Mouse (Mus musculus) heart, postnatal 4 days (tissue): ENCODE data around the gene Tmem179b. TPM values are rescaled to one million over a fixed set of nuclear protein-coding genes. Genes with fewer than 3 reads are reported as not detected.
"Not testable (repeated sequence)": the region's sequence is repeated elsewhere in the genome, so short reads cannot be mapped to it uniquely, and the experiment has no call there.

ENCODE experiments used
- DNase-seq: peaks from one replicate; pipeline ENCODE4 v3.0.0; 2021
- microRNA-seq, 2 experiments: library from miRNA; unstranded; fragments of <30 nt; microRNA quantifications; one replicate each; pipeline ENCODE4 v1.2.0; 2021 to 2022
- total RNA-seq, 2 experiments: library from RNA; stranded (reverse); gene quantifications; 2 replicates each; pipeline ENCODE4 v1.2.3; 2021

Gene Tmem179b
- total RNA-seq, 2 experiments from 2014 or later = 16.6 to 17.1 TPM

DNA sequence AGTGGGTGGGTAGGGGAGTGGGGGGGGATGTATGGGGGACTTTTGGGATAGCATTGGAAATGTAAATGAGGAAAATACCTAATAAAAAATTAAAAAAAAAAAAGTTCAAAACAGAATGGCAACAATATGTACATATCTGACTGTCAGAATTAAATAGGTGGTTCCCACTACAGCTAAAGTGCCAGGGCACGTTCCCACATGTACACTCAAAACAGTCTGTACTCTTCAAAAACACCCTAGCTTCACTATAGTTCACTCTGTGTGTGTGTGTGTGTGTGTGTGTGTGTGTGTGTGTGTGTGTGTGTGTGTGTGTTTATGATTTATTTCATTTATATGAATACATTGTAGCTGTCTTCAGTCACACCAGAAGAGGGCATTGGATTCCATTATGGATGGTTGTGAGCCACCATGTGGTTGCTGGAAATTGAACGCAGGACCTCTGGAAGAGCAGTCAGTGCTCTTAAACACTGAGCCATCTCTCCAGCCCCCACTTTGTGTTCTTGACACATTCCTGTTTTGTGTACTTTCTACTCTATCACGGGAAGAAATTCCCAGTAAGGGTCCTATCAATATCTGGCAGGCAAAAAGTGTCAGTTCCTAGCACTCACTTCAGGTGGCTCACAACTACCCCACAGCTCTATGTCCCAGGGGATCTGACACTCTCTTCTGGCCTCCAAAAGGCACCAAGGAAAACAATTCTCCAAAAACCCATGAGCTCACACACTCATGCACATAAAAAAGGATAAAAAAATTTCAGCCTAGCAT, 45.8 kb downstream of the Tmem179b start:
- not testable (repeated sequence) for DNase-seq

DNA sequence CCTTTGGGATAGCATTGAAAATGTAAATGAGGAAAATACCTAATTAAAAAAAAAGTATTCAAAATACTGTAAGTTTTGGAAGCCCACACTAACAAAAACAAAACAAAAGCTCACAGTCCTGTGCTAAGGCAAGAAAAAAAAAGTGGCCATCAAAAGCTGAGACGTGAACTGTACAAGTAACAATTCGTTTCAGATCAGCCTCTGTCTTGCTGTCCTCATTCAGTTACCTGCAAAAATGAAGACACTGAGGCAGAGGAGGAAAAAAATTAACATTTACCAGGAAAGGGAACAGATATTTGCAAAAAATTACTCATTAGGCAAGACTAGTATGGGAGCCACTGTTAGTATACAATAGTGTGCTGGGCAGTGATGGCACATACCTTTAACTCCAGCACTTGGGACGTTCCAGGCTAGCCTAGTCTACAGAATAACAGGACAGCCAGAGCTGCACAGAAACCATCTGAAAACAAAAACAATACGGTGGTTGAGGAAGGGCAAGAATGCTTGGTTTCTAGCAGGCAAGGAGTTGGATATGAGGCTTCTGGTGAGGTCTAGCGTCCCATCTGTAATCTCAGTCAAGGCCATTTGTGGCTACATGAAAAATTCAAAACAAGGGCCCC, 46.7 kb downstream of the Tmem179b start:
- no peak for DNase-seq

DNA sequence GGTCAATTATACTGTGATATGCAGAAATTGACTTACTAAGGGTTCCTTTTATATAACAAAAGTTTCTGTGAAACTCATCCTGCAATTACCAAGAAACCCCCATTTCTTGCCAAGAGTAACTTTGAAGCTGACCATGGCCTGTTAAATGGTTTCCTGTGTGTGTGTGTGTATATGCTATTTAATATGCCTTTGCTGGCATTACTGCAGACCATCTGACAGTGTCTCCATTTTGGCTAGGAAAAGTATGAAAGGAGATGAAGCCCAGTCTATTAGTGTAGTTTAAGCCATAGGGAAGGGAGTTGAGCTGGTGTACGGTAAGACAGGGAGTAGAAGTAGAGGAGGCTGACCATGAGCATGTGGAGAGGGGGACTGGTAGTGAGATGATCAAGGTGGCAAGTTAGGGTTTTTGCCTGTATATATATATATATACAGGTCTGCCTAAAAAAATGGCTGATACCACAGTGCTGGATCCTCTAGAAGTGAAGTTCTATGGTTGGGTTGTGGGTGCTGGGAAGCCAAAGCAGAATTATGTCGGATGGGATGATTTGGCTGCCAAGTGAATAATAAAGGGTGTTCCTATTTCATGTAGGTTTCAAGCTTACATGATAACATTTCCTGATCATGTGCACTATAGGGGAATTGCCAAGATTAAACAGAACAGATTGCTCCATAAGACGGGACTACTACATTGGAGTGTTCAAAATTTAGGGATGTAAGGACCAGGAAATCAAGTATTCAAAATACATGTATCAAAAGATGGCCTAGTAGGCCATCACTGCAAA, 47.5 kb downstream of the Tmem179b start:
- no peak for DNase-seq

DNA sequence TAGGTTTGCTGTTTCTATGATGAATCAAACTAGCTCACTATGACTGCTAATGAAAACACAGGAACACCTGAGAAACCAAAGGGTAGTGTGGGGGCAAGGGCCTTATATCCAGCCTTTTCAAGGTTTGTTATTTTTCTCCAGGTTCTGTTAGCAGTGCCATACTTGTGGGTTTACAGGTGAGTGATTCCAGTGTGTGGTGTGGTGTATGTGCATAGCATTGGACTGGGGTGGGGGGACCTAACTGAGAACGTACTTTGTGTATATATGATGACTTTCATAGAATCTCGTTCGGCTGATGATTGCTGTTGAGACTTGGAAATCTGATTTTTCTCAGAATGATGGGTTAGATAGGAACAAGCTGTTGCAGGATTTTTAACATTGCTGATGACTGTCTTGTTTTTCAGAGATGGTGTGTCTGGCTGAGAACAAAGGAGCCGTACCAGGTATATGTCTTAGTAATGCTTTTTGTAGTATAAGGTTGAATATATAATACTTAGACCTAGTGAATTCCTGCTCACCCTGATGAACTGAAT, 49.1 kb downstream of the Tmem179b start:
- DNase-seq = no peak

DNA sequence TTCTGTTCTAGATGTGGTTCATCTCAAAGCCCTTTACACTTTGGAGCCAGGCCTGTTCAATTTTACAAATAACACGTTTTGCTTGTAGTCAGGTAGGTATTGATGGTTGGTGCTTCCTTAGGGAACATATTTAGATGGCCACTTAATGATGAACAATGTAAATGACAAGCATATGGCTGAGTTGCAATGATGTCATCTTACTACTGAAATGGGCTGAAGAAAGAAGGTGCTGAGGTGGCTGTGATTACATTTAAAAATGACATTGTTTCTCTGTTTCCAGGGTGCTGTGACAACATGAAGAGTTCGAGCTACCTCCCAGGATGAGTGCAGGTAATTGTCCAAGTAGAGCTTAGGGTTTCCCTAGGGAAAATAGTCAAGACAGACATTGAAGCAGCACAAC, 49.9 kb downstream of the Tmem179b start:
- no peak for DNase-seq

DNA sequence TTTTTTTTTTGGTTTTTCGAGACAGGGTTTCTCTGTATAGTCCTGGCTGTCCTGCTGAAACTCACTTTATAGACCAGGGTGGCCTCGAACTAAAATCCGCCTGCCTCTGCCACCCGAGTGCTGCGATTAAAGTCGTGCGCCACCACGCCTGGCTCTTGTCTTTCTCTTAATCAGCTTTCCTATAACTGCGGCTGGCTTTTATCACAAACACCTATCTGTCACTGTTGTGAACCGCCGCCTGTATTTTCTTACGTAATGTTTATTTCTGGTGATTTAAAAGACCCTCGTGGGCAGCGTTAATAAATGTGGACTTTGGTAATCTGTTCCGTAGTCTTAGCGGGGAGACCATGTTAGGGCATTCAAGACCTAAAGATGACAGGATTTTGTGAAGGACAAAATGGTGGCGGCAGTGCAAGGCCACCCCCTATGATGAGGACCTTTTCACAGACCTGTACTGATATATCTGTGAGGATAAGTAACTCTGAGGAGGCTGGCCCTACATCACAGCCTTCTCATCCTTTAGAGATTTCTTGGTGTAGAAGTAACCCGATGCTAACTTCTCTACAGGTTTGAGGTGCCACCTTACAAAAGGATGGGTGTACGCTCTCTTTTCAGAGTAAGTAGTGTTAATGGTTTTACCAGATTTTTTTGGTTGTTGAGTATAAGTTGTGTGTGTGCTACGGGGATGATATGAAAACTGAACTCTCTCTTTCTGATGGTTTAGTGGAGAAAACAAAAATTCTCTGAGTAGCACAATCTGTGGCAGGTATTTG, 50.5 kb downstream of the Tmem179b start:
- DNase-seq = peak; percentile 19

DNA sequence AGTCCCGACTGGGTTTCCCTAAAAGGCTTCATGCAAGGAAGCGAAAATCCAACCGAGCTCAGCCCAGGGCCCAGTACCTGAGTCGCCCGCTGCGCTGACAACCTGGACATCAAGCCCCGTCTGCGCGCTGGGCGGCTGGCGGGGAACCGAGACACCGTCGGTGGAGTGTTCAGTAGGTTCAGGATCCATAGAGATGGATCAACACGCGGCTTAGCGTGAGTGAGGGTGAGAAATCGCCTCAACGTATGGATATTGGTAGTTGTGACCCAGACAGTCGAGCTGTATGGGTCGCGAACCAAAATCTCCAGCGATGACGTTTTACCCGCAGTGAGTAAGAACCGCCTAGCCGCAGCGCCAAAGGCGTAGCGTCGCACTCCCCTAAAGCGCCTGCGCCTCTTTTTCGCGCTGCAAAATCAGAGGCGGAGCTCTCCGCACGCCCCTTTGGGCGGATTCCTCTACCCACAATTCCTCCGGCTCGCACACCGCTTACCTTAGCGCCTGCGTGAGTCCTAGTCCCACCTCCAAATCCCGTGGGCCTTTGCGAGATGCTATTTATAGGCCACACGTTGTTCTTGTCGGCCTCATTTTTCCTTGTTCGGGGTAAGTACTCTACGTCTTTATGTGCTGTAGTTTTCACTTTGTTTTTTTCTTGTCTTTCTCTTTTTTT, 51.2 kb downstream of the Tmem179b start, which contains the start of gene Slc3a2:
Slc3a2 (minus strand) TSS at position 463 of the 667 bp plus-strand sequence.
- DNase-seq = peak; percentile 96

DNA sequence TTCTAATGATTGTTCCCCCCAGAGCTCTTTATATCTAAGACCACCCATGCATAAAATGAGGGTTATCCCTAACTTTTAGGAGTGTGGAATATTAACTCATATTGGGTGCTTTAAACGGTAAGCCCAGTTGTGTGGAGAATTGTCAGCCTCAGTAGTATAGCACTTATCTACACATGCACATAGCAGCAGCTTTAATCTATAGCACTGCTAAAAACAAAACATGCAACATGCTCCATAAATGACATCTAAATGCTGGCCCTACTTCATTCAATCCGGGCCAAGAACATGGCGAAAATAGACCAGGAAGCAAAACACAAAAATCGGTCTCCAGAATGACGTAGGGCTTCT, 51.7 kb downstream of the Tmem179b start:
- no peak for DNase-seq

Small RNAs within 50 kb of the gene (microRNA-seq; reads per million reads assigned to microRNA genes)
- gene Mir6992 = 0 reads per million in 2 experiments

Other genes starting within 250 kb of the Tmem179b start
- not detected for gene Slc22a8, start 183.2 kb downstream of the Tmem179b start, total RNA-seq
- not detected for gene Slc22a6, start 156.4 kb downstream of the Tmem179b start, total RNA-seq
- not detected for gene Chrm1, start 110.7 kb downstream of the Tmem179b start, total RNA-seq
- 10 to 100 TPM; 62.4 to 66.3 TPM for gene Slc3a2, start 51.1 kb downstream of the Tmem179b start, total RNA-seq
- 10 to 100 TPM; 30.3 to 31.1 TPM for gene Wdr74, start 38.6 kb downstream of the Tmem179b start, total RNA-seq
- not detected for gene 1700092M07Rik, start 33.7 kb downstream of the Tmem179b start, total RNA-seq
- gene Stx5a, start 33.1 kb downstream of the Tmem179b start, total RNA-seq = 10 to 100 TPM; 43.4 to 48.5 TPM
- gene Nxf1, start 17.4 kb downstream of the Tmem179b start, total RNA-seq = 10 to 100 TPM; 82.1 to 86.1 TPM
- 100 to 1,000 TPM; 121 to 133 TPM for gene Tmem223, start 3.5 kb downstream of the Tmem179b start, total RNA-seq
- 10 to 100 TPM; 12.1 to 12.5 TPM for gene Taf6l, start 11.9 kb upstream of the Tmem179b start, total RNA-seq
- 10 to 100 TPM; 71.2 to 80.6 TPM for gene Polr2g, start 24.1 kb upstream of the Tmem179b start, total RNA-seq
- gene Zbtb3, start 28.1 kb upstream of the Tmem179b start, total RNA-seq = 1 to 10 TPM; 2.4 to 2.5 TPM
- gene Ttc9c, start 44.9 kb upstream of the Tmem179b start, total RNA-seq = 10 to 100 TPM; 20.9 to 22.8 TPM
- gene Hnrnpul2, start 45.5 kb upstream of the Tmem179b start, total RNA-seq = 10 to 100 TPM; 53.5 to 56.0 TPM
- not detected for gene AC129217.1, start 55.3 kb upstream of the Tmem179b start, total RNA-seq
- gene Bscl2, start 63.0 kb upstream of the Tmem179b start, total RNA-seq = 10 to 100 TPM; 26.2 to 27.5 TPM
- under 1 TPM in 1 of 2 experiments, not detected in 1; 0.16 TPM for gene Gng3, start 64.7 kb upstream of the Tmem179b start, total RNA-seq
- gene Lrrn4cl, start 76.3 kb upstream of the Tmem179b start, total RNA-seq = 1 to 10 TPM; 2.4 to 2.5 TPM
- 100 to 1,000 TPM; 112 to 125 TPM for gene Ubxn1, start 97.0 kb upstream of the Tmem179b start, total RNA-seq
- gene Uqcc3, start 106.5 kb upstream of the Tmem179b start, total RNA-seq = 10 to 100 TPM; 39.4 to 41.2 TPM
- gene Lbhd1, start 109.3 kb upstream of the Tmem179b start, total RNA-seq = 1 to 10 TPM; 2.1 to 5.6 TPM
- not detected for gene Gm49403, start 109.5 kb upstream of the Tmem179b start, total RNA-seq
- 10 to 100 TPM; 23.7 to 24.9 TPM for gene 1810009A15Rik, start 114.4 kb upstream of the Tmem179b start, total RNA-seq
- 1 to 10 TPM; 2.3 to 3.6 TPM for gene Gm49416, start 114.5 kb upstream of the Tmem179b start, total RNA-seq
- 10 to 100 TPM; 16.3 to 17.1 TPM for gene Ints5, start 118.5 kb upstream of the Tmem179b start, total RNA-seq
- 10 to 100 TPM; 80.9 to 83.7 TPM for gene Ganab, start 123.6 kb upstream of the Tmem179b start, total RNA-seq
- 10 to 100 TPM; 36.0 to 38.0 TPM for gene B3gat3, start 145.9 kb upstream of the Tmem179b start, total RNA-seq
- gene Rom1, start 154.9 kb upstream of the Tmem179b start, total RNA-seq = 1 to 10 TPM; 3.1 to 3.2 TPM
- gene Eml3, start 155.1 kb upstream of the Tmem179b start, total RNA-seq = 10 to 100 TPM; 15.4 to 16.6 TPM
- 10 to 100 TPM; 62.5 to 63.8 TPM for gene Mta2, start 167.4 kb upstream of the Tmem179b start, total RNA-seq
- gene Tut1, start 179.4 kb upstream of the Tmem179b start, total RNA-seq = 1 to 10 TPM; 8.3 to 9.6 TPM
- gene Eef1g, start 192.6 kb upstream of the Tmem179b start, total RNA-seq = 100 to 1,000 TPM; 357 to 371 TPM
- 100 to 1,000 TPM; 303 to 328 TPM for gene Ahnak, start 214.8 kb upstream of the Tmem179b start, total RNA-seq